Mouse (Mus musculus) brain, adult 10 weeks (tissue): ENCODE measurements around the gene Dock6. TPM values are rescaled to one million over a fixed set of nuclear protein-coding genes. Genes with fewer than 3 reads are reported as not detected.

Experiments
- polyA plus RNA-seq: library from polyadenylated mRNA; stranded (reverse); fragments of 350-450 nt; fragmentation: Illumina TruSeq; extraction: RNeasy Lipid Tissue Mini Kit (QIAGEN cat#74804); gene quantifications from one replicate; pipeline ENCODE4 v1.2.3, GENCODE M21; 2015; ENCODE audit warnings: low read depth, low replicate concordance

Gene Dock6
- 14.2 TPM for polyA plus RNA-seq

GRCm38 (mm10) chr9:21852128-21853091 lies at the start of gene Dock6:
TSS of gene Dock6 (minus strand) at chr9:21852635.

GRCm38 (mm10) chr9:21835258-21835912 lies 17.1 kb downstream of the Dock6 start, which contains the start of gene Angptl8:
TSS of gene Angptl8 (plus strand) at chr9:21835510.

DNA sequence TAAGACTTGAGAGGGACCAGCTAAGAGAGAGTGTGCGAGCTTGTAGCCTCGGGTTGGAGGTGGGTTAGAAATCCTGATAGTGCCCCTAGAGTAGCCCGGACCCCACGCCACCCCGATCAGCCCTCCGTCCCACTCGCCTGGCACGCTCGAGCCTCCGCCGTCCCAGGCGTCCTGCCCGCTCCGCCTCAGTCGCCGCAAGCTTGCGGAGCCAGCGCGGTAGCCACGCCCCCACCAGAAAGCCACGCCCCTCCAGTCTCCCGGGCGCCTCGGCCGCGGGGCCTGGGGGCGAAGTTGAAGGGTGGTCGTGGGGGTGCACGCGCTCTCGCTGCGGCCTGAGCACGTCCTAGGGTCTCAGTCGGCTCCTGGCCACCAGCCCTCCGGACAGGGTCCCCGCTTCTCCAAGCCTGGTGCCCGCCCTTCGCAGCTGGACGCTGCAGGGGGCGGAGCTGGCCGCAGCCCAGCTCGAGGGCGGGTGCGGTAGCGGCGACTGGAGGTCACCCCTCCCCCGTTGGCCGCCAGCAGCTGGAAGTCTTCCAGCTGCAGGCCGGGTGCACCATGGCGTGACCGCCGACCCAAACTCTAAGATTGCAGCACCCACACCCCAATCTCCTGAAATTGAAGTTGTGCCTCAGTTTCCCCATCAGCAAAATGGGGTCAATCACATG lies 54.0 kb downstream of the Dock6 start, which contains the start of gene Kank2:
TSS of gene Kank2 (minus strand) at position 400 of the 665 bp plus-strand sequence.

GRCm38 (mm10) chr9:21760155-21761088 lies 92.0 kb downstream of the Dock6 start, which contains the start of gene Spc24:
TSS of gene Spc24 (minus strand) at chr9:21760303.

Other genes with a start within 250 kb of the Dock6 start
- gene Smarca4, start 236.5 kb downstream of the Dock6 start, polyA plus RNA-seq, result 58.5 TPM
- gene Ldlr, start 129.2 kb downstream of the Dock6 start, polyA plus RNA-seq, result 12.1 TPM
- gene Spc24, start 92.3 kb downstream of the Dock6 start, polyA plus RNA-seq, result 3.1 TPM
- gene Kank2, start 53.9 kb downstream of the Dock6 start, polyA plus RNA-seq, result 6.3 TPM
- not detected for gene Angptl8, start 17.1 kb downstream of the Dock6 start, polyA plus RNA-seq
- gene Rab3d, start 65.6 kb upstream of the Dock6 start, polyA plus RNA-seq, result 6.5 TPM
- gene Ccdc159, start 74.8 kb upstream of the Dock6 start, polyA plus RNA-seq, result 17.4 TPM
- gene Tmem205, start 74.9 kb upstream of the Dock6 start, polyA plus RNA-seq, result 55.2 TPM
- 109 TPM for gene Plppr2, start 84.4 kb upstream of the Dock6 start, polyA plus RNA-seq
- 17.0 TPM for gene Swsap1, start 103.1 kb upstream of the Dock6 start, polyA plus RNA-seq
- gene Epor, start 110.9 kb upstream of the Dock6 start, polyA plus RNA-seq, result 11.1 TPM
- gene Rgl3, start 136.8 kb upstream of the Dock6 start, polyA plus RNA-seq, result 1.7 TPM
- 5.1 TPM for gene Ccdc151, start 150.0 kb upstream of the Dock6 start, polyA plus RNA-seq
- 85.6 TPM for gene Prkcsh, start 150.2 kb upstream of the Dock6 start, polyA plus RNA-seq
- 107 TPM for gene Elavl3, start 199.4 kb upstream of the Dock6 start, polyA plus RNA-seq
- gene Gm49318, start 218.6 kb upstream of the Dock6 start, polyA plus RNA-seq, result 1.0 TPM
- gene Zfp653, start 218.7 kb upstream of the Dock6 start, polyA plus RNA-seq, result 18.0 TPM
- 63.5 TPM for gene Ecsit, start 232.8 kb upstream of the Dock6 start, polyA plus RNA-seq
- 1.4 TPM for gene Cnn1, start 246.6 kb upstream of the Dock6 start, polyA plus RNA-seq